Mouse (Mus musculus) C2C12 (cell line): ENCODE measurements at regions not wholly inside any gene's neighbourhood (a gene's known extent, or its start where the extent isn't known, plus 50 kb on each side); places are given as distances from the start of the nearest gene placed in this dataset.

ENCODE experiments used
- CTCF ChIP-seq: IDR thresholded peaks from one replicate; pipeline ENCODE4 v1.5.1; 2011; ENCODE audit not compliant: control insufficient read depth, insufficient read depth, insufficient read length
- MAX ChIP-seq: IDR thresholded peaks from one replicate; pipeline ENCODE4 v1.6.1; 2011; ENCODE audit warnings: mild to moderate bottlenecking, control low read depth
- MYOD1 ChIP-seq: IDR thresholded peaks from one replicate; pipeline ENCODE4 v1.6.1; 2011; ENCODE audit warnings: low read depth; ENCODE audit not compliant: control insufficient read depth, insufficient read length
- USF1 ChIP-seq: IDR thresholded peaks from one replicate; pipeline ENCODE4 v1.6.1; 2011; ENCODE audit warnings: low read depth, mild to moderate bottlenecking, control low read depth, moderate library complexity

GRCm38 (mm10) chr16:84583773-84584229, 68.9 kb downstream of the A730009L09Rik start:
- TF ChIP-seq USF1 (no peak), CTCF (no peak), MAX (no peak), MYOD1 (no peak)
